Mouse (Mus musculus): ENCODE data around the gene Sox21. TPM values are rescaled to one million over a fixed set of nuclear protein-coding genes. Genes with fewer than 3 reads are reported as not detected.

Gene Sox21
- polyA plus RNA-seq (2016; fragmentation: Nextera tagmentation; extraction: Ambion mirVana), result 0.04 and 0.09 TPM in 2 replicates

DNA sequence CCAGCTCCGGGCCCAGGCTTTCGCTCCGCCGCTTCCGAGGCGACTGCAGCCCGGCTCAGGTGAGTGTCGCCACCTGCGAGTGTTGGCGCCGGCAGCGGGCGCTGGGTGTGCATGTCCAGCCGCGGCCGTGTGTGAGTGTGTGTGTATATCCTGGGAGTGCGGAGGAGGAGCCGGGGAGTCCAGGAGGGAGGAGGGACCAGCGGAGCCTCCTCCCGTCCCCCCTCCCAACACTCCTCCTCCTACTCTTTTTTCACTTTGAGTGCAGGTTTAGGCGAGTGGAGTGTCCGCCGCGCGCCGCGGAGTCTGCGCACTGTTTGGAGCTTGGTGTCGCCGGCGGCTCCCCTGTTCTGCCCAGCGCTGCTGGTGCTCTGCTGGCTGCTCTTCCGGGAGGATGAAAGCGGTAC lies at the start of gene Sox21:
Sox21 (minus strand) TSS at position 145 of the 404 bp plus-strand sequence.
- Histone ChIP-seq H3K36me3 (no peaks in the 10 kb centered on the region), H3K9me3 (no peaks in the 10 kb centered on the region), H3K4me3 (peak within 1 kb of the TSS; percentile 71), H3K4me1 (peaks cover 26% of the 10 kb centered on the region), H3K27me3 (ENCODE audit: insufficient read depth, poor library complexity, severe bottlenecking) (peaks cover 85% of the 10 kb centered on the region), H3K27ac (peak within 1 kb of the TSS; percentile 42; the same call in 1 of the 2 replicates)
- 1% methylated on average over 34 of the region's 34 CpGs for WGBS
- no peak for DNase-seq (ENCODE audit: low spot score)

GRCm38 (mm10) chr14:118286096-118286495 lies 49.3 kb upstream of the Sox21 start:
- H3K27me3 ChIP-seq (ENCODE audit: insufficient read depth, poor library complexity, severe bottlenecking), result no peaks in the 10 kb centered on the region
- DNase-seq (ENCODE audit: low spot score), result no peak
- no peak overlapping the region for H3K4me3 ChIP-seq
- no peaks in the 10 kb centered on the region for H3K4me1 ChIP-seq
- H3K9me3 ChIP-seq, result no peaks in the 10 kb centered on the region
- 90% methylated on average over 2 of the region's 2 CpGs for WGBS
- no peaks in the 10 kb centered on the region for H3K36me3 ChIP-seq
- no peak overlapping the region for H3K27ac ChIP-seq

DNA sequence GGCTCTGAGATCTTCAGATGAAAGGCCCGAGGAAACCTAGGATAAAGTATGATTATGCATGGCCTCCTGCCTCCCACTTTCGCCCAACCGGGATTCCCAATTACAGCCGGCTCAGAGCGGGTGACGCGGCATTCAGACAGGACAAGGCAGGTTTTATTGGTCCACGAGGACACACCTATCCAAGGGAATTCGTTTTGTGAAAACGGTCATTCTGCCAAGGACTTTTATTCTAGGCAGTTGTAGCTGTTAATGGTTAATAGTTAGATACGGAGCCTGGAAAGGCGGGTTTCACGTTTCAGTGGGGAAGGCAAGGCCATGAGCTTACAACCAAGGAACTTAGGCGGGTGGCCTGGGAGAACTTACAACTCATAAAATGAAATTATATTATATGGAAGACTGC lies 46.1 kb upstream of the Sox21 start:
- Histone ChIP-seq H3K4me3 (no peak overlapping the region), H3K9me3 (peaks cover 8% of the 10 kb centered on the region), H3K27ac (no peak overlapping the region), H3K36me3 (no peaks in the 10 kb centered on the region), H3K4me1 (no peaks in the 10 kb centered on the region), H3K27me3 (ENCODE audit: insufficient read depth, poor library complexity, severe bottlenecking) (no peaks in the 10 kb centered on the region)
- WGBS, result 78% methylated on average over 14 of the region's 14 CpGs
- DNase-seq (ENCODE audit: low spot score), result no peak

DNA sequence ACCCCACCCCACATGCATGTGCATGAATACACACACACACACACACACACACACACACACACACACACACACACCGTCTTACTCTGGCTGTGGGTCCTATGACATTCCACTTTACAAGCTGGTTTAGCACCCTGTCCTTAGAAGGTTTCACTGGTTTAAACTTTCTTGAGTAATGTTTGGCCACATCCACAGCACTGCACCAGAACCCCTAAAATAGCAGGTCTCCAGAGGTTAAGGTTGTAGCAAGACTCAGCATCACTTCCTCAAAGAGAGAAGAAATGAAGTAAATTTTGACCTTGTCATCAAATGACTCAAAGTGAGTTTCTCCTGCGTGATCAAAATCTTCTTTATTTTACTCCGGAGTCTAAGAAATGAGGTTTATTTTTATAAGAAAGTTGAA lies 45.4 kb upstream of the Sox21 start:
- Histone ChIP-seq H3K4me3 (no peak overlapping the region), H3K9me3 (peaks cover 8% of the 10 kb centered on the region), H3K4me1 (no peaks in the 10 kb centered on the region), H3K27me3 (ENCODE audit: insufficient read depth, poor library complexity, severe bottlenecking) (no peaks in the 10 kb centered on the region), H3K27ac (no peak overlapping the region), H3K36me3 (no peaks in the 10 kb centered on the region)
- DNase-seq (ENCODE audit: low spot score), result no peak
- 86% methylated on average over 3 of the region's 3 CpGs for WGBS

GRCm38 (mm10) chr14:118277704-118278498 lies 41.1 kb upstream of the Sox21 start:
- 78% methylated on average over 7 of the region's 7 CpGs for WGBS
- H3K9me3 ChIP-seq, result peaks cover 8% of the 10 kb centered on the region
- H3K27ac ChIP-seq, result no peak overlapping the region
- H3K4me1 ChIP-seq, result no peaks in the 10 kb centered on the region
- no peaks in the 10 kb centered on the region for H3K27me3 ChIP-seq (ENCODE audit: insufficient read depth, poor library complexity, severe bottlenecking)
- H3K4me3 ChIP-seq, result no peak overlapping the region
- no peaks in the 10 kb centered on the region for H3K36me3 ChIP-seq
- no peak for DNase-seq (ENCODE audit: low spot score)

DNA sequence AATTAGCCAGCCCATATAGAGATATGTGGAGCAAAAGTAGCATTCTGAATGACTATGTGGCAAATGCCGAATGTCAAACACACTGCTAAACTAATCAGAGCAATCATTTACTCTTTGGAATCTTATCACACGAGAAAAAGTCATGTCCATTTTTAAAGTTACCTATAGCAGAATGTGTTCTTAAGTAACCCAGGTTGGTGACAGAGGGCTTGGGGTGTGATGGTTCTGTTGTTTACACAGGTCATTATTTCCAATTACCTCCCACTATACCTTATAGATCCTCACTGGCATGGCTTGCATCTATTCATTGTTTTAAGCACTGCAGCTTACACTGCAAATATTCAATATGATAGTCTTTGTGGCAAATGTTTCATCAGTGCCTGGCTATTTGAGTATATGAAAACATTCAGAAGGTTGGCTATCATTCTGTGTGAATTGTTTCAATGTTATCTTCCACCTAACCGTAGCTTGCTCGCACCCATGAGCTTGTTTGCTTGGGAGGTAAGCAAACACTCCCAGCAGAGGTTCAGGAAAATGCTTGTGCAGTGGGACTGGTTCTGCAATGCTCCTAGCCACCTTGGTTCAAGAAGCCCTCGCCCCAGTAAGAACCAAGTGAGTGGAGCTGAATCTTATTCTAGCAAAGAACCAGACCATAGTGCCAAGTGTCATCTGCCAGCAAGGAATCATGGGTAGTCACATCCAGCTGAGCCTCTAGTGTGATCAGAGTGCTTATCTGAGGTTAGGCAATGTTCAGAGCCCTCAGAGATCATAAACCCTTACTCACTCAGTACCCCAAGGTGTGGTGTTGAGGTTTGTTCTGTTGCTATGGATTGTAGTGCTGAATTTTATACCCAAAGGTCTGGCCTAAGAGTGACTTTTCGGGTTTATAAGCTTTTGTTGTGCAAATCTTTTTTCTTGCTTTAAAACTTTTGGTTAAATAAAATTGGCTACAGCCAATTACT lies 36.0 kb upstream of the Sox21 start:
- Histone ChIP-seq H3K27ac (no peak overlapping the region), H3K27me3 (ENCODE audit: insufficient read depth, poor library complexity, severe bottlenecking) (0 out of 2 replicates have a peak, but pooled peaks cover 4% of the 10 kb centered on the region)
- 67% methylated on average over 6 of the region's 6 CpGs for WGBS

GRCm38 (mm10) chr14:118268849-118269248 lies 32.0 kb upstream of the Sox21 start:
- Histone ChIP-seq H3K4me3 (no peak overlapping the region), H3K9me3 (no peaks in the 10 kb centered on the region), H3K27me3 (ENCODE audit: insufficient read depth, poor library complexity, severe bottlenecking) (0 out of 2 replicates have a peak, but pooled peaks cover 4% of the 10 kb centered on the region), H3K27ac (no peak overlapping the region), H3K4me1 (no peaks in the 10 kb centered on the region), H3K36me3 (no peaks in the 10 kb centered on the region)
- WGBS, result 83% methylated on average over 4 of the region's 4 CpGs
- DNase-seq (ENCODE audit: low spot score), result no peak

More for the DNA sequence above, 36.0 kb upstream of the Sox21 start:
- H3K9me3 ChIP-seq, result no peaks in the 10 kb centered on the region
- H3K4me1 ChIP-seq, result no peaks in the 10 kb centered on the region
- H3K36me3 ChIP-seq, result no peaks in the 10 kb centered on the region
- H3K4me3 ChIP-seq, result no peak overlapping the region
- no peak for DNase-seq (ENCODE audit: low spot score)

GRCm38 (mm10) chr14:118266660-118267059 lies 29.8 kb upstream of the Sox21 start, which contains the start of gene Gm9376:
Gene Gm9376, plus strand, starts transcription at chr14:118266960.
- no peaks in the 10 kb centered on the region for H3K36me3 ChIP-seq

GRCm38 (mm10) chr14:118253381-118253780 lies 16.6 kb upstream of the Sox21 start:
- 85% methylated on average over 6 of the region's 6 CpGs for WGBS
- H3K9me3 ChIP-seq, result no peaks in the 10 kb centered on the region
- no peaks in the 10 kb centered on the region for H3K4me1 ChIP-seq

More at GRCm38 (mm10) chr14:118266660-118267059, 29.8 kb upstream of the Sox21 start, which contains the start of gene Gm9376:
- Histone ChIP-seq H3K4me3 (no peak within 1 kb of the TSS), H3K4me1 (no peaks in the 10 kb centered on the region), H3K27me3 (ENCODE audit: insufficient read depth, poor library complexity, severe bottlenecking) (0 out of 2 replicates have a peak, but pooled peaks cover 4% of the 10 kb centered on the region), H3K27ac (no peak within 1 kb of the TSS), H3K9me3 (no peaks in the 10 kb centered on the region)
- no peak for DNase-seq (ENCODE audit: low spot score)
- 78% methylated on average over 2 of the region's 2 CpGs for WGBS

DNA sequence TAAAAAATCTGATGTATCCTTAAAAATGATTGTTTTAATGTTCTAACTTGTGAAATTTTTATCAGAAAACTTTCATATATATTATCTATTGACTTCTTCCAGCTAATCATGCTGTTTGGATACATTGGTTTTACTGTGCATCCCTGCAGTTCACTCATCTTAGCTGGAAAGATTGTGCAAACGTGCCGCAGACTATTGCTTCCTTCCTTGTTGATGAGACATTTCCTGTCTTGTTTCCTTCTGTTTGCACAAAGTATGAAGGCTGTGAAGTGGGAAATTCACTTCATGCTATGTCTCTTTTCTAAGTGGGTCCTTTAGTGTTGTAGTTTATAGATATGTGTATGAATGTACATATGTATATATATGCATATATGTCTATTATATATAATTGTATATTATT lies 4.6 kb upstream of the Sox21 start:
- H3K9me3 ChIP-seq, result peaks cover 10% of the 10 kb centered on the region; the same call in 1 of the 2 replicates
- no peaks in the 10 kb centered on the region for H3K36me3 ChIP-seq
- no peak for DNase-seq (ENCODE audit: low spot score)
- 77% methylated on average over 2 of the region's 2 CpGs for WGBS
- H3K27me3 ChIP-seq (ENCODE audit: insufficient read depth, poor library complexity, severe bottlenecking), result peaks cover 47% of the 10 kb centered on the region
- H3K4me1 ChIP-seq, result peaks cover 5% of the 10 kb centered on the region
- no peak overlapping the region for H3K4me3 ChIP-seq
- no peak overlapping the region for H3K27ac ChIP-seq

More at GRCm38 (mm10) chr14:118253381-118253780, 16.6 kb upstream of the Sox21 start:
- Histone ChIP-seq H3K4me3 (no peak overlapping the region), H3K27me3 (ENCODE audit: insufficient read depth, poor library complexity, severe bottlenecking) (no peaks in the 10 kb centered on the region), H3K27ac (no peak overlapping the region), H3K36me3 (no peaks in the 10 kb centered on the region)
- no peak for DNase-seq (ENCODE audit: low spot score)

DNA sequence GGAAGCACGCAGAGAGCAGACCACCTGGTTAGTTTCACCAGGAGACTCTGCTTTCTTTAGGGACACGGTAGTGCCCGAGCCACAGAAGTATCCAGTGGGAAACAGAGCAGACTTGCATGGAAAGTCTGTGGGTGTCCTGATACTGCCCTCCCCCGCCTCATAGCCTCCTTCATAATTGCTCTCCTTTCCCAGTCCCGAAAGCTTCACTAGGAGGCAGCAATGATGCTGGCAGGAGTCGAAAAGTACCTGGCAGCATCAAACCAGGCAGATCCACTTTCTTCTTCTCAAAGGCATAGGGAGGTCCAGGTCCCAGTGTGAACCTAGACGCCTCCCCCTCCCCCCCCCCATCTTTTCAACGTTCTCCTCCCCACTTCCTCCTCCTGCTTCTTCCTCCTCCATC lies 2.5 kb upstream of the Sox21 start:
- no peak overlapping the region for H3K4me3 ChIP-seq
- DNase-seq (ENCODE audit: low spot score), result no peak
- H3K4me1 ChIP-seq, result peaks cover 26% of the 10 kb centered on the region
- H3K27me3 ChIP-seq (ENCODE audit: insufficient read depth, poor library complexity, severe bottlenecking), result peaks cover 67% of the 10 kb centered on the region
- H3K36me3 ChIP-seq, result no peaks in the 10 kb centered on the region
- H3K27ac ChIP-seq, result no peak overlapping the region
- WGBS, result 6% methylated on average over 8 of the region's 8 CpGs
- peaks cover 10% of the 10 kb centered on the region; the same call in 1 of the 2 replicates for H3K9me3 ChIP-seq

DNA sequence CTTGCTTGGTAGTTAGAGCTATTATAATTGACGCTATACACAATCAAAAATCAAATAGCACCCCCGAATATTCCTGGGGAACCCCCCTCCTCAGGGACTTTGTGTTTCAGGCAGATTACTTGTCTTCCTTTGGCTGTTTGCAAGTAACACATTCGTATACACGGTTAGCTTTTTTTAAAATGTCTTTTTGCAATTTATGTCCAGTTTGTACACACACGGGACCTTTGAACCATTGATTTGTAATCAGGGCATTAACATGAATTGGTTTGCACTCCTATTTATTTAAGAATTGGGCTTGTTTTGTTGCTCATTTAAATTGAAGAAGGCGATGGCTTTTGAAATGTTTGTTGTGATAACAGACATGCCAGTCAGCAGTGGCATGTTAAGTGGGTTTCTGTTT lies 956 bp upstream of the Sox21 start:
- Histone ChIP-seq H3K27ac (no peak overlapping the region), H3K4me1 (peaks cover 26% of the 10 kb centered on the region), H3K27me3 (ENCODE audit: insufficient read depth, poor library complexity, severe bottlenecking) (peaks cover 76% of the 10 kb centered on the region), H3K36me3 (no peaks in the 10 kb centered on the region), H3K9me3 (no peaks in the 10 kb centered on the region), H3K4me3 (no peak overlapping the region)
- WGBS, result 11% methylated on average over 6 of the region's 6 CpGs
- no peak for DNase-seq (ENCODE audit: low spot score)
